Mouse (Mus musculus) cerebellum, postnatal 14 days (tissue): ENCODE results near the gene Tgfbr2.

Experiments used
- DNase-seq, 2 experiments: peaks; one replicate each; pipeline ENCODE4 v3.0.0; 2021; ENCODE audit warnings: mixed read lengths in 2 of 2

Tgfbr2 gene

DNA sequence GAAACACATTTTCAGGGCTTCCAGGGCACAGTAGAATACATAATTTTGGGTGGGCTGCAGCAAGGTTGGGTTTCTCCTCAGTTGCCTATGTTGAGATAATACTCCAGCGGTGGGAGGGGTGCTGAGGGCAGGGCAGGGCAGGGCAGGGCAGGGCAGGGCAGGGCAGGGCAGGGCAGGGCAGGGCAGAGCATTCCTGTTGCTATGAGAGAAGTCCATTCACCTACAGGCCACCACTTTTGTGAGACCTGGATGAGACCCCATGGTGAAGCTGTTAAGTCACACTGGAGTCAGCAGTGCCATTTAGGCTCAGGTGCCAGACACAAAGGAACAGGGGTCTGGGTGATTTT, 18.3 kb upstream of the Tgfbr2 start:
- no peak for DNase-seq

DNA sequence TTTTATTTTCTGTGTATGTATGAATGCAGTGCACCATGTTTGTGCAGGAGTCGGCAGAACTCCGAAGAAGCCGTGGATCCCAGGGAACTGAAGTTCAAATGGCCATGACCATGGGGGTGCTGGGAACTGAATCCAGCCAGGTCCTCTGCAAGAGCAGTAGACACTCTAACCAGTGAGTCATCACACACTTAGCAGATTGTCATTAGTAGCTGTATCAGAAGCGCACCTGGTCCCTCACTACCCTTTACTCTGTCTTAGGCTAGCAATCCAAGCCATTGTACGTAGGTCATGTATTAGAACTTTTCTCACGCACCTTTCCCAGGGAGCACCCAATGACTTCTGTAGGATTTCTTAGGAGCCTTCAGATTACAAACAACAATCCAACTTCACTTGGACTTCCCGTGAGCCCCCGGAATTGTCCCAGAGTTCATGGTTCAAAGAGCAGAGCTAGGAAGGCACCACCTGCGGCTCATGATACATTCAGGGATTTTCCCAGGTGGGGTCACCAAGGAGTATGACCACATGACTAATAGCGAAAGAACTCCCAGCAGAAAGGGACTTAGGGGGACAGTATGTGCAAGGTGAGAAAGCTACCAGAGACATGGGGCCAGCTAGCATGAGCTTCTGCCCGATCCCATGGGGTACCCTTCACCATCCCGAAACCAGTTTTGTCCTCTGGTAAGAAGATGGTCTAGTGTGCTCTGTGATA, 17.8 kb upstream of the Tgfbr2 start:
- DNase-seq = no peak

DNA sequence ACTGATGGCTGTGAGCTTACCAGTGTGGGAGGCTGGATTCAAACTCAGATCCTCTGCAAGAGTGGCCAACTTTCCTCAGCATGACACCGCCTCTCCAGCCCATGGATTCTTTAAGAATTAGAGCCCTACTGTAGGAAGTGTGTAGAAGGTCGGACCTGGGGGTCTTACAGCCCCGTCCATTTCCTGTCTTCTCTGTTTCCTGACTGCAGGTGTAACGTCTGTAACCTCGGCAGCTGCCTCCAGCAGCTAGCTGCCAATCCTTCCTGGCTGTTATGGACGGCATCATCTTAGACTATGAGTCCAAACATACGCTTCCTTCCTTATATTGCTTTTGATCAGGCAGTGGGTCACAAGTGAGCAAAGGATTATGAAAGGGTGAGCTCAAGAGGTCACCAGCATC, 17.1 kb upstream of the Tgfbr2 start:
- no peak for DNase-seq

DNA sequence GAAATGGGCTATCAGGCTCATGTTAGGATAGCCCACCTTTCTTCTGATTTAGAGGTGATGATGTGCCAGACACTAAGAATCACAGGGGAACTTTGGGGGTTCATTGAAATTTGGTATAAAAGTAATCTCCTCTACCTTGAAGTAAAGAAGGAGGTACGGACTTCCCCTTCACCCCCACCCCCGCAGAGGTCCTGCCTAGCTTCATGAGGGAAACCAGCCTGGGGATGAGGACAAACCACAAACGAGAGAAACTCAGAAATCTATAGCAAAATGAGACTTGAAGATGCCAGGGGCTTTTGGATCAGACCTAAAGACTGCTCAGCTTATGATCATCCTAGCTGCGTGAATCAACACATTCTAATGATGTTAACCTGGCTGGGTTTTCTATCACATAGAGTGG, 14.7 kb upstream of the Tgfbr2 start:
- no peak for DNase-seq

DNA sequence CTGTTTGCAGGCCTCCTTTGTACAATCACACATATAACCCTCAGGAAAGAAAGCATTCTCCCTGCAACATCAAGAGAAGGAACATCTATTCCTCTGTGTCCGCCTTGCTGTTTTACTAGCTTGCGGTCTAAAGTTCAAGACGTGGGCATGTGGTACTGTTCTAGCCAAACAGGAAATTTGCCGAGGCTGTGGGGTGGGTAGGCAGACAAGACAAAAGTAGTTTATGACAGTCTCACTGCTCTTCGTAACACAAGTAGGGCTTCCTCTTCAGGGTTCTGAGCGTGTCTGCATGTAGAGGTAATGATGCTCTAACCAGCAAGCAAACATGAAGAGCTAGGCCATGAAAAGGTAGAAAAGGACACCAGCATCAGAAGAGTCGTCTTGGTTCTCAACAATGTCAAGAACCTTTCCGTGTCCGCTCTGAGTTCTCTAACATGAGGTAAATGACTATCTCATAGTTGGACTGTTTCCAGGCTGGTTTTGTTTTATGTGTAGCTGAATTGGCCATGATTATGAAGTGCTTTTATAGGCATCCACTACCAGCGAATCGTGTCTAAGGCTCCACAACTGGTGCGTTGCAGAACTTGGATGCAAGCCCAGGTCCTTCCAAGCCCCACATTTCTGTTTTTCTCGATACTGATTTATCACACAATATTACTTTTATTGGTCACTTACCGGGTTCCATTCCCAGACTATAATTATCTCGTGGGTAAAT, 13.9 kb upstream of the Tgfbr2 start:
- DNase-seq = no peak

DNA sequence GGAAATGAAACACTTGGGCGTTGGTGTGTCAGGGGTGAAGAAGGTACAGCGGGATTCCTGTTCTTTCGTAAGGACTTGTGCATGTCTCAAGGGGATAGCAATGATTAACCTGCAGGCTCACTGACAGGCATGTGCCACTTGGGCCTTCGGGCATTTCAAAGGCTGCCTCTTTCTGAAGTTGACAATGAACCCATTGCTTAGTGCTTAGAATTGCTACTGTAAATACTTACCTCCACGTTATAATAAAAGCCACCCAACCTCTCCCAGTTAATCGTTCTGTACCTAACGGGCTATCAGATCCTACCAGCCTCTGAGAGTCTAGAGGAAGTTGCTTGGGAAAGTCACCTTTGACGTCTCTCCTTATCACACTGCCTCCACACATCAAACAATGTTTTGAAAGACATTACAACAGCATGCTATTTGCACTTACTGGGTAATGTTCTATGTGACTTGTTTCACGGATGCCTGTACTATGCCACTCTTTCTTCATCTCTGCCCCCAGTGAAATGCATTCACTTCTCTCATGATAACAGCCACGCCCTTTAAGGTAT, 12.1 kb upstream of the Tgfbr2 start:
- DNase-seq = no peak

DNA sequence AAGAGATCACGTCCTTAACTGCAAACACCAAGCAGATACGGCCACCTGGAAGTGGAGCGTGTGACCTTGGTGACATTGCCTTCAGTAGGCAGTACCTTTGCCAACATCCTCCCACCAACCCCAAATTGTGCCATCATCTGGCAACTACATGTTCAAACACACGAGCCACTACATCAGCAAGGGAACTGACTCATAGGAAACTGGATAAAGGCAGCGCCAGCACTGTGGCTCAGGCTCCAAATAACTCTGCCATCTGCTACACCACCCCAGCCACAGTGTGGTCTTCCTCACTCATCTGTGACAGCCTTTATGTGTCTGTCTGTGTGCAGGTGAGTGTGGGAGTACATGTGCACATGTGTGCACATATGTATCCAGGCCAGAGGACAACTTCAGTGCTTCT, 9.7 kb upstream of the Tgfbr2 start:
- DNase-seq = no peak

DNA sequence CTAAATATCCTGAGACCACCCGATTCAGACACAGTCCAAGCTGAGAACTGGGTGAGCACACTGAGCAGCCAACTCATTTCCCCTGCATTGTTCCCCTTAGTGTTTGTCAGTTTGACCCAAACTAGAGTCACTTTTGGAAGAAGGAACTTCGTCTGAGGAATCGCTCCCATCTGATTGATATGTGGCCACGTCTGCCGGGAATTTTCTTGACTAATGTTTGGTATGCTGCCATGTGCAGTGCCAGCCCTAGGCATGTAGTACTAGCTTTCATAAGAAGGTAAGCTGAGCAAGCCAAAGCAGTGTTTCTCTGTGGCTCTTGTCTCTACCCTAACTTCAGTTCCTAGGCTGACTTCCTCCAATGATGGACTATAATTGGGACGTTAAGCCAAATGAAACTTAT, 7.9 kb upstream of the Tgfbr2 start:
- DNase-seq = no peak

DNA sequence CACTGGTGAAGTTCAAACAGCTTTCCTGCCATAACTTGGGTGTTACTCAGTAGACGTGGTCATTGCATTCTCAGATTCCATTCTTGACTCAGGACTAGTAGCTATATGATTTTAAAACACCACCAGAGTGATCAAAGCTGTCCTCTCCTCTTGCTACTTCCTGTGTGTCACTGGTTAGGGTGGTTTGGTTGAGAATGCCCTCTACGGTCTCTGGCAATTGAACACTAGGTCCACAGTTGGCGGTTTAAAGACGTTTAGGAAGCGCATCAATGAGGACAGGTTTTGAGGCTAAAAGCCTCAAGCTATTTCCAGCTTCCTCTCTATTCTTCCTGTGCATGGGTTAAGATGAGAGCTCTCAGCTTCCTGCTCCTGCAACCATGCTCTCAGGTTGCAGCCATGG, 6.4 kb upstream of the Tgfbr2 start:
- DNase-seq = no peak

DNA sequence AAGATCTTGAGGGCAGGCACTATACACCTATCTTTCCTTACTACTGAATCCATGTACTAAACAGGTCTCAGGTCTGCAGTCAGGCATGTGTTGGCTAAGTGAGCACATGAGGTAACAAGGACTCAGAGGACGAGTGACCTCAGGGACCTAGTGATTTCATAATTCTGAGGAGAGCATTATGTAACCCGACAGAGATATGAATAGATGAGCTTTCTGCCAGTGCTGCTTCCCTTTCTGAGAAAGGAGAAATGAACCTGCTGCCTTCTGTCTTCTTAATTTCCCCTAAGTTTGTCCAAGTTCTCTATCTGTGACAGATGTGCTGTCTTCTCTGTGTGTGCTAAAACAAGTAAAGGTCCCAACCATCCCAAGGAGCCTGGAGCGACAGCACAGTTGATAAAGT, 3.0 kb upstream of the Tgfbr2 start:
- no peak for DNase-seq

DNA sequence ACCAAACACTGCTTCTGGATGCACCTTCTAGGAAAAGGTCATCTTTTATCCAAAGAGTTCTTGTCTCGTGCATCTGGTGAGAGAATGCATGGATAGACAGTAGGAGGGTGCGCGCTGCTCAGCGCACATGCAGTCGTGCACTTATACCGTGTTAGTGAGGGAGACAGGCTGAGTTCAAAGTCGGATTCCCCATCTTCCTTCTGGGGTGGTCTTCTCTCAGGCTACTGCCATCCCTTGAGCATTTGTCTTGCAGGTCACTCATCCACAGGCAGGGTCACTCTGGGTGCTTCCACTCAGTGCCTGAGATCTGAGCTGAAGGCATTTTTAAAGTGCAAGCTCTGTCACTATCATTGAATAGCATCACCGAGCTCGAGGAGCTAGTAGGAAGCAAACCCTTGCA, 1.9 kb upstream of the Tgfbr2 start:
- no peak for DNase-seq

DNA sequence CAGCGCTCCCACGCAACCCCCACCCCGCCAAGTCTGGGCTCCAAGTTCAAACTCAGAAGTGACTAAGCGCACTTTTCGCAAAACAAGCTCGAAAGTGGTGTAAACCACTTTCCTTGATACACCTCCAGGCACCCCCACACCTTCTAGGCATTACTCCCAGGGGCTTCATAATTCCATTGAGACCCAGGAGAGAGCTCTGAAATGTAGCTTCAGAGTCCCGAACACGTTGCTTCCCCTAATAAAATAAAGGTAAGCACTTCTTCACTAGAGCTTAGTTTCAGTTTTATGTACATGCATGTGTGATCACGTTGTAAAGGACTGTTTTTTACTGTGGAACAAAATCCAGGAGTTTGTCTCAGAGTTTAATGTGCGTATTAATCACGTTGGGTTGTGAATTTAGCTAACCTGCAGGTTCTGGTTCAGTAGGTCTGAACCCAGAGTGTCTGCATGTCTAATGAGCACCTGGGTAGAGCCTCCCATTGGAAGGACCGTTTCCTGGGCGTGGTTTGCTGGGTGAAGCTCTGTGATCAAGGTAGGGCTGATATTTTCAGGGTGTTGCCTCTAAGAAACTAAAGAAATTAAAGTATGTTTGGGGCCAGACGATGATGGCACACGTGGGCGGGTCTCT, 442 bp upstream of the Tgfbr2 start:
- DNase-seq = no peak

DNA sequence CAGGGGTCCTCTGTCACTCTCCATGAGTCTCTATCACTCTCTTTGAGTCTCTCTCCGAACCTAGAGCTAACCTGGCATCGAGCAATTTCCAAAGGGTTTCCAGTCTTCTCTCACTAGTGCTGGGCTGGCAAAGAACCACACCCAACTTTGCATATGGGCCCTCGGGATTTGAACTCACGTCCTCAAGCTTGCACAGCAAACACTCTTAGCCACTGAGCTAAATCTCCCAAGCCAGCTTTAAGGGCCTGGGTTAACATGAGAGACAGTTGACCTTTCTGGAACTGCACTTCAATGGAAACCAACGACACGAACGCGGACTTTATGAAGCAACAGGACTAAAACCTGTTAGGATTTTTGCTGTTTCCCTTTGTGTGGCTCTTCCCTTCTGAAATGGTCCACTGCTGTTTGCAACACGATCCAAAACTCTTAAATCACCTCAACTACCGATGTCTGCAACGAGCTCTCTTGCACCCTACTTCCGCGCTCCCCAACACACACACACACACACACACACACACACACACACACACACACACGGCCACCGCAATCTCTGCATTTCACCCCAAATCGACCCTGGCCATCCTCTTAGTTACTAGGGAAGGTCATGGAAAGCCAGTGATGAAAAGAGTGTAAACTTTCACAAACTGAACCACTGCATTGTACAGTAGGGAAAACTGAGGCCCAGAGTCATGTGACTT, 1.5 kb downstream of the Tgfbr2 start:
- no peak for DNase-seq

DNA sequence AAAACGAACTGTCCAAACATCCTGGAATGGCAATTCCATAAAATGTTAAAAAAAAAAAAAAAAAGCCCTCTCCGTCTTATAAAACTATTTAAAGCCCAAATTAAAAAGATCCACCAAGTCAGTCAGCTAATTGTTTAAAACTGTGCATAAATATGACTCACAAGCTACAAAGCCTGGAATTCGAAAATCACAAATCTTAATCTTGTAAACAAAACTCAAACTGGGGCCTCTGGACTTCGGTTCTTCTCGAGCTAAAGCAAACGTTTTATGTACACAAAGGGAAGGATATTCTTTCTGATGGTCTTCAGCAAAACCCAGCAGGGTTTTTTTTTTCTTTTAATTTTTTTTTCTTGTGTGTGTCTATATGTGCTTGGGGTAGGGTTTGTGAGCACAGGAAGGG, 2.1 kb downstream of the Tgfbr2 start:
- no peak for DNase-seq

DNA sequence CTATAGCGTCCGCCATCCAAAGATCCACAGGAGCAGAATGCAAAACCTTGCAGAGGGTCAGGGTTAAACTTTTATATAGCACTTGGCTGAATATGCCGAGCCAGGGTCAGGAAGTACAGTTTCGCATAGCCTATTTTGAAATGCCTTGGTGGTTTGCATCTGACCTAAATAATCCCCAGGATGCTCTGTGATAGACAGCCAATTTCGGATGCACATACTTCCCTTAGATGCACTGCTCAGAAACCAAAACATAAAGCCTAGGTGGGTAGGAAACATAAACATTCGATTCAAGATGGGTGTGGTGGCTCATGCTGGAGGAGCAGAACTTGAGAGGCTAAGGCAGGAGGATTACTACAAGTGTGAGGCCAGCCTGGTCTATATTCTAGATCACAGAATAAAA, 6.1 kb downstream of the Tgfbr2 start:
- no peak for DNase-seq

DNA sequence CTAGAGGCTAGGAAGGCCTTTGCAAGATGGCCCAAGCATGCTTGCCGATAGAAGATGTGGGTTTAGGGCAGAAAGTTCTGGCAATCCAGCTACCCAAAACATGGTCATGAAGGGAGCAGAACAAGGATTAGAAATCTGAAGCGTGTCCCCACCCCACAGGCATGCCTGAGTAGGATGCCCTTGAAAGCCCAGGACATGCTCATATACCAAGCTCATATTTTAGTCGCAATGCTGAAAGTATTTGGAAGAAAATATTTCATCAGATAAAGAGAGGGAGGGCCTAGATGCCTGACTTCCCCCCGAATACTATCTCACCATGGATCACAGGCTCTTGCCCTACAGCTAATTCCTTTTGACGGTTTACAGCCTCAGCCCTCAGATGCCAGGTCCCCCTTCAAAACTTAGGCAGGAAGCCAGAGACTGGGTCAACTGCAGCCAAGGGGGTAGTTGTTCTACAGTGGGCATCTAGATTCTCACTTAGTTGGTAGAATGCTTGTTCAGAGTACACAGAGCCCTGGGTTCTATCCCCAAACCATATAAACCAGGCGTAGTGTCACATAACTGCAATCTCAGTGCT, 7.8 kb downstream of the Tgfbr2 start:
- peak in 1 of 2 experiments; percentile 13 for DNase-seq

DNA sequence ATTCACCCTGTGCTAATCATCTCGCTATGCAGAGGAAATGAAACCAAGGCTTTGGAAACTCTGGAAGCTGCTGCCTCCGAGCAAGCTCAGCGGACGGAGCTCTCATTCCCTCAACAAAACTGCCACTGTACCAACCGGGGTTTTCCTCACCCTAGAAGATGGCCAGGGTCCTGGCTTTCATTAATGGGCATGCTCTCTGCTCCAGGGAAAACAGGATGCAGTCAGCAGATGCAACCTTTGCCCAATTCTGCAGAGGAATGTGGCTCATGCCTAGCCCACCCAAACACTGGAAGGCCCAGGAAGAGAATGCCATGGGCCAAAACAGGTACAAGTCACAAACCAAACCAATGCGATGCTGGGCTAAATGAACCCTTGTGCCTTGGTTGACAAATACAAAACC, 8.8 kb downstream of the Tgfbr2 start:
- no peak for DNase-seq

DNA sequence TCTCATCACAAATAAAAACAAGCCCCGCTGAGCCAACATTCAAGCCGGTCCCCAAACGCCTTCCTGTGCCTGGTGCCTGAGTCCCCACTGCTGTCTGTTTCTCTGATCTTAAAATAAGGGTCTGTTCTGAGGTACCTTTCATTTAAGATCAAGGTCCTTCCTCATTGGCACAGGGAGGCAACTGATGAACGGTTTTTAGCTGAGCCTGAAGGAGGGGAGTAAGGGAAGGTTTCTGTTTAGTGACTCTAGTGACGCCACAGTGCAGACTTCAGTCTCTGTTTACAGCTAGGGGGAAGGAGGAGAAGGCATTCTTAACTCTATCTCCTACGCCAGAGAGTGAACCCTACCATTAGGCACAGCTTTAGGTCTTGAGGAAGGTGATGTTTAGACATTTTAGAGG, 11.3 kb downstream of the Tgfbr2 start:
- no peak for DNase-seq

DNA sequence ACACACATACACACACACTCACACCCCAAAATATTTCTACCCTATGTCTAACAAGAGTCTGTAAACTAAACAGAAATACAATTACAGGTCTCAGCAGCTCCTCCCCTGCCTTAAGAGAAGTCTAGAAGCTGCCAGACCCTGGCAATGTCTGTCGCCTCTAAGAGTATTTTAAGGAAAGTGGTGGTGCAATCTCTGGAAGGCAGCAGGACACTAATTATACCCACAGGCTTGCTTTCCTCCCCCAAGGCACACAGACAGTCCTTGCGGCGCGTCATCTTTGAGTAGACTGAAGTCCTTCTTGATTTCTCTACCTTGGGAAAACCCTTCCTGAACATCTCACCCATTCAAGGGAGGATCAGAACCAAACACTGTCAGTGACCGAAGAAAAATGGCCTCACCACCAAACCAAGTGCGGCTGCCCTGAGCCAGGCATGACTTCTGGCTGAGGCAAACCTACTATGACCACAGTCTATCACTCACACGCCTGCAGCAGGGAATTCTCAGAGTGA, 12.2 kb downstream of the Tgfbr2 start:
- no peak for DNase-seq

DNA sequence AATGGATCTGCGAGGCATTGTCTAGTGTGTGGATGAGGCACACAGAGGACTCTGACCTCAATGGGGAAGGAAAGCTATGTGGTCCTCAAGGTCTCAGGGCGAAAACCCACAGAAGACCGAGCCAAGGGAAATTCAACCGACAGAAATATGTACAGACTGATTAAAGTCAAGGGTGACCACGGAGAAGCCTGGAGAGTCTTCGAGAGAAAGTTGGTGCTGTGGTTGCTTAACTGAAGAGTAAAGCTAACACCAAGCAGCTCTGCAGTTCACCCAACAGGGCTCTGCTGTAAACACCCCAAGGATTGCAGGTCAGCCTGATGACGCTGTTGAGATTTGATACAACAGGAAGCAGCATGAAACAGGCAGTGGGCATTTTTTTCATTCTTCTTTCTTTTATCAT, 14.3 kb downstream of the Tgfbr2 start:
- no peak for DNase-seq

DNA sequence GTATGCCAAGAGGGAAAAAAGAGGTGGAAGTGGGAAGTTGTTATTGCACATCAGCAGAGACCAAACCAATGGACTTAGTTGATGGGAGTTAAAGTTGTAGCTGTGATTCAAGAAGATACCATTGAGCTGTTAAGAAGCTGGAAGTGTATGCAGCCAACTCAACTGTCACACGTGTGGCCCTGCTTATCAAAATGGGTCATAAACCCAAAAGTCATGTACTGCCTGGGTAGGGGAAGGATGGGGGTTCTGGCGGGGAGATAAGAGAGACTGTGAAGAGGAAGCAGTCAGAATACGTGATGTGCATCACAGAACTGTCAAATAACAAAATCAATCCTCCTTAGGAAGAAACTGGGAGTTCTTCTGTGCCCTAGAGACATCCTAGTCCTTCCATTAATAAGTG, 15.1 kb downstream of the Tgfbr2 start:
- no peak for DNase-seq

DNA sequence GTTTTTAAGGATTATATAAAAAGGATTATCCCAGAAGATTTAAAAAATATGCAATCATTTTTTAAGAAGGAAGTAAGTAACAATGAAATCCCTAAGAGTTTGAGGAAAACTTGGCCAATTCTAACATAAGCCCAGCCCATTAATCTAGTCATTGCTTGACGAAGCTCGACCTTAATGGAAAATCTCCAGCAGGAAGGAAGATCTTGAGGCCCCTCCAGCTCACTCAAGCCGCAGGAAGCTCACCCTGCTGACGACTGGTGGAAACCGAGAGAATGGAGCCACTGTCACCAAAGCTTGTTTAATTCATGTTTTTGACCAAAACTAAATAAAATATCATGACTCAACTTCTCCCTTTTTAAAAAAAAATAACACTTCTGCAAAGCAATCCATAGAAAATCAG, 18.7 kb downstream of the Tgfbr2 start:
- DNase-seq = no peak

DNA sequence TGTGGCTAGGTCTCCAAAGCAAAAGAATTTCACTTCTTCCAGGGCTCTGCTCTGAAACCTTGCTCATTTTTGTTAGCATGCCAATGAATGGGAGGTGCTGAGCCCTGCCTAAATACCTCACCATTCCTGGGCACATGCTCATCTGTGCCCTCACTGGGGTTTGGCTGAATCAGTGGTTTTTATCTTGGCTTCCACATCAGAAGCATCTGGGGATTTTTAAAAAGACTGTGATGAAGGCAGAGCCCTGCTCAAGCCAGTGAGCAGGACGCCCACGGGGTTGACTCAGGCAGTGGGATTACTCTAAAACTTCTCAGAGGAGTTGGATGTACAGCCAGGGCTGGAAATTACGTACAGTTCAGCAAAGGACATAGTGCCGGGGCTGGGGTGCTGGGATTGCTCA, 22.3 kb downstream of the Tgfbr2 start:
- DNase-seq = no peak
